Mouse (Mus musculus): ENCODE measurements around the gene Gm20431. TPM values are rescaled to one million over a fixed set of nuclear protein-coding genes. Genes with fewer than 3 reads are reported as not detected.

Gene Gm20431
- polyA plus RNA-seq, 1 experiment from 2014 or later, result 8.6 TPM

- peaks cover 21% of the 10 kb centered on the region for H3K4me1 ChIP-seq (replicated peaks)
- H3K4me3 ChIP-seq, result no peak overlapping the region
- peaks cover 46% of the 10 kb centered on the region for H3K27me3 ChIP-seq
- no peak overlapping the region for H3K9ac ChIP-seq
- no peak overlapping the region for H3K4me2 ChIP-seq
- WGBS, result 53% methylated on average over 11 of the region's 11 CpGs
- H3K36me3 ChIP-seq, result no peaks in the 10 kb centered on the region
- no peaks in the 10 kb centered on the region for H3K9me3 ChIP-seq
- ATAC-seq (ENCODE audit: low FRiP score, low read depth), result no peak
- H3K27ac ChIP-seq (replicated peaks), result no peak overlapping the region
These were observed 26.4 kb upstream of the Gm20431 start for GRCm38 (mm10) chr2:167687651-167688101.

DNA sequence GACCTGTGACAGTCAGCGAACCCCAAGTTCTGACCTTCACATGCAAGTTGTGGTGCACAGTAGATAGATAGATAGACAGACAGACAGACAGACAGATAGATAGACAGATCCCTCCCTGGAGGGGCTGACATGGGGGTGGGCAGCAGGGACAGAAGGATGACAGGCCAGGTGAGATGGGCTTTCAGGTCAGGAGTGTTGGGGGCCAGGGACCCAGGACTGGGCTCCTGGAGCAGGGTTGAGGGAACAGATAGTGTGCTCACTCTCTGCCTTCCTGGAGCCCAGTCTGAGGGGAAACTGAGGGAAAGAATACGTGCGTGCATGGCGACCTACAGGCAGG is 25.9 kb upstream of the Gm20431 start:
- H3K27me3 ChIP-seq, result peaks cover 46% of the 10 kb centered on the region
- no peak overlapping the region for H3K27ac ChIP-seq (replicated peaks)
- no peak overlapping the region for H3K4me3 ChIP-seq
- ATAC-seq (ENCODE audit: low FRiP score, low read depth), result no peak
- WGBS, result 93% methylated on average over 4 of the region's 4 CpGs
- H3K4me1 ChIP-seq (replicated peaks), result peaks cover 21% of the 10 kb centered on the region
- H3K36me3 ChIP-seq, result no peaks in the 10 kb centered on the region
- H3K9me3 ChIP-seq, result no peaks in the 10 kb centered on the region
- H3K9ac ChIP-seq, result no peak overlapping the region
- no peak overlapping the region for H3K4me2 ChIP-seq

- H3K27me3 ChIP-seq, result peaks cover 41% of the 10 kb centered on the region
- H3K9ac ChIP-seq, result no peak overlapping the region
- H3K4me3 ChIP-seq, result no peak overlapping the region
- no peaks in the 10 kb centered on the region for H3K9me3 ChIP-seq
- H3K4me1 ChIP-seq (replicated peaks), result peaks cover 21% of the 10 kb centered on the region
- no peak overlapping the region for H3K4me2 ChIP-seq
- H3K27ac ChIP-seq (replicated peaks), result no peak overlapping the region
- WGBS, result 78% methylated on average over 16 of the region's 16 CpGs
- ATAC-seq (ENCODE audit: low FRiP score, low read depth), result no peak
- H3K36me3 ChIP-seq, result no peaks in the 10 kb centered on the region
These were observed 25.3 kb upstream of the Gm20431 start for GRCm38 (mm10) chr2:167686382-167687249.

- H3K27me3 ChIP-seq, result peaks cover 33% of the 10 kb centered on the region
- 86% methylated on average over 3 of the region's 3 CpGs for WGBS
These were observed 24.6 kb upstream of the Gm20431 start for GRCm38 (mm10) chr2:167685865-167686264.

DNA sequence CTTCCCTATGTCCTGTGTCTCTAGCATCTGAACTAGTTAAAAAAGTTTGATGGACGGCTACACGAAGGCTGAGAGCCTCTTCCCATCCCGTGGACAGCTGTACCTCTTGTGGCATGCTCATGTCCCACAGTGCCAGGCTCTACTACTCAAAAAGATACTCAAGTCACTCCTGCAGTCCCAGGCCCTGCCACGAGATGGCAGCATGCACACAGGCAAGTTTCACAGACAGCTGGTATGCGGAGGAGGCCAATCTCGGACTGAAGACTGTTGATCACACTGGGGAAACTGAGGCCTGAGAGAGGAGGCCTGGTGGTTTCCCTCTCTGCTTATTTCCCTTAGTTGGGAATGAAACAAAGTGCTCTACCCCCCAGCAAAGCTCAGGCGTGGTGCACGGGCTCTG is 23.8 kb upstream of the Gm20431 start:
- ATAC-seq (ENCODE audit: low FRiP score, low read depth), result peak; percentile 40; the same call in 1 of the 2 replicates
- Histone ChIP-seq H3K4me3 (no peak overlapping the region), H3K4me2 (no peak overlapping the region), H3K27ac (replicated peaks) (no peak overlapping the region), H3K4me1 (replicated peaks) (peaks cover 17% of the 10 kb centered on the region), H3K27me3 (peaks cover 27% of the 10 kb centered on the region), H3K9ac (no peak overlapping the region), H3K9me3 (no peaks in the 10 kb centered on the region), H3K36me3 (no peaks in the 10 kb centered on the region)
- 7% methylated on average over 8 of the region's 8 CpGs for whole genome bisulfite sequencing

More at GRCm38 (mm10) chr2:167685865-167686264, 24.6 kb upstream of the Gm20431 start:
- Histone ChIP-seq H3K9ac (no peak overlapping the region), H3K4me3 (no peak overlapping the region), H3K36me3 (no peaks in the 10 kb centered on the region), H3K9me3 (no peaks in the 10 kb centered on the region), H3K4me2 (no peak overlapping the region), H3K4me1 (replicated peaks) (peaks cover 21% of the 10 kb centered on the region), H3K27ac (replicated peaks) (no peak overlapping the region)
- ATAC-seq (ENCODE audit: low FRiP score, low read depth), result no peak

DNA sequence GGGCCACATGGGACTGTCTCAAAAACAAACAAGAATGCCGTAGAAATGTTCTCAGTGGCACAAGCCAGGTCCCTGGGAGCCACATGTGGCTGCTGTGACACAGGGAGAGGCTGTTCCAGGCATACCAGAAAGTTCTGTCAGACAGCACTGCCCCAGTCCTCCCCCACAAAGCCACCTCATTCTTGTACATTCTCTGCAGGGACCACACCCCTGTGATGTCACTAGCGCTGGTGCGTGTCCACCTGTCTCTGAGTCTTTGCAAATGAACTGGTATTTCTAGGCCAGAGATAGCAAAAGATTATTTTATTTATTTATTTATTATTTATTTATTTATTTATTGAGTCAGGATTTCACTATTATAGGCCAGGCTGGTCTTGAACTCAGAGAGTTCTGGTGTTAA is 22.4 kb upstream of the Gm20431 start:
- ATAC-seq (ENCODE audit: low FRiP score, low read depth), result no peak
- 83% methylated on average over 3 of the region's 3 CpGs for WGBS
- Histone ChIP-seq H3K36me3 (no peaks in the 10 kb centered on the region), H3K27ac (replicated peaks) (no peak overlapping the region), H3K4me1 (replicated peaks) (peaks cover 8% of the 10 kb centered on the region), H3K4me2 (no peak overlapping the region), H3K9me3 (no peaks in the 10 kb centered on the region), H3K9ac (no peak overlapping the region), H3K4me3 (no peak overlapping the region), H3K27me3 (peaks cover 24% of the 10 kb centered on the region; the same call in 1 of the 2 replicates)

DNA sequence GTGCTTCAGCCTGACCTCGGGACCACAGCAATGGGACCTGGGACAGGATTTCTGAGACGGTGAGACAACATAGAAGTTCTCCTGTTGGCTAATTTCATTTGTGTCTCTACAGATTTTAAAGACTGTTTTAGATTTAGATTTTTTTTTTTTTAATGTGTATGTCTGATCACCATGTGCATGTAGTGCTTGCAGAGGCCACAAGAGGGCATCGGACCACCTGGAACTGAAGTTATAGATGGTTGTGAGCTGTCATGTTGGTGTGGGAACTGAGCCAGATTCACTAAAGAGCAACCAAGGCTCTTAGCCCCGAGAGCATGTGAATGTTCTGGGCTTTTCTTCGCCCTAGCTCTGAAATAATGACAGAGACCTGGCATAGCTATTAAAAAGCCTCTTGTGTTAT is 19.4 kb upstream of the Gm20431 start:
- no peaks in the 10 kb centered on the region for H3K9me3 ChIP-seq
- 0 out of 2 replicates have a peak, but pooled peaks cover 2% of the 10 kb centered on the region for H3K4me1 ChIP-seq (replicated peaks)
- H3K27me3 ChIP-seq, result 0 out of 2 replicates have a peak, but pooled peaks cover 5% of the 10 kb centered on the region
- H3K4me3 ChIP-seq, result no peak overlapping the region
- H3K27ac ChIP-seq (replicated peaks), result no peak overlapping the region
- 55% methylated on average over 5 of the region's 5 CpGs for WGBS
- no peak for ATAC-seq (ENCODE audit: low FRiP score, low read depth)
- H3K4me2 ChIP-seq, result no peak overlapping the region
- no peaks in the 10 kb centered on the region for H3K36me3 ChIP-seq
- H3K9ac ChIP-seq, result no peak overlapping the region

DNA sequence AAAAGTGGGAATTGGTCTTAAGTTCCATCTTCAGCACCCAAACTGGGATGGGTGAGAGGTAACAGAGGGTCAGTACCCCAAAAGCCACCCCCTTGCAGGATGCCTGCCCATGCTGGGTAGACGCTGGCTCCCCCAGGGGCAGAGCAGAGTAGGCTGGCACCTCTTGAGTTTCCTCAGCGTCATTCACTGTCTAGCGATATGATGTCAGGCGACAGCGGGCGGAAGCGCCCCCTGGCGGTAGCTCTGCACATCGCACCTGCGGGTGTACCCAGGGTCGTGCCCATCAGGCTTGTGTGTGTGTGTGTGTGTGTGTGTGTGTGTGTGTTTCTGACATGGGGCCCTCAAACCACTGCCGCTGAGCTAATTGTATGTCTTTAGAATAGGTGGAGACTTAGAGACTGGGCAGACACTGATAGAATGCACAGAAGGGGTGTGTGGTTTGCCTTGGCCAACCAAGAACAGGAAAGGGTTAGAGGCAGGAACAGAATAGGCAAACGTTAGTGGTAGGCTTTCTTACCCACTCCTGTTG is 18.7 kb upstream of the Gm20431 start:
- H3K36me3 ChIP-seq, result no peaks in the 10 kb centered on the region
- no peak overlapping the region for H3K27ac ChIP-seq (replicated peaks)
- peak; percentile 61; the same call in 1 of the 2 replicates for ATAC-seq (ENCODE audit: low FRiP score, low read depth)
- H3K9me3 ChIP-seq, result no peaks in the 10 kb centered on the region
- WGBS, result 3% methylated on average over 13 of the region's 13 CpGs
- 0 out of 2 replicates have a peak, but pooled peaks cover 5% of the 10 kb centered on the region for H3K27me3 ChIP-seq
- no peak overlapping the region for H3K4me3 ChIP-seq
- no peak overlapping the region for H3K9ac ChIP-seq
- 0 out of 2 replicates have a peak, but pooled peaks cover 2% of the 10 kb centered on the region for H3K4me1 ChIP-seq (replicated peaks)
- H3K4me2 ChIP-seq, result no peak overlapping the region

DNA sequence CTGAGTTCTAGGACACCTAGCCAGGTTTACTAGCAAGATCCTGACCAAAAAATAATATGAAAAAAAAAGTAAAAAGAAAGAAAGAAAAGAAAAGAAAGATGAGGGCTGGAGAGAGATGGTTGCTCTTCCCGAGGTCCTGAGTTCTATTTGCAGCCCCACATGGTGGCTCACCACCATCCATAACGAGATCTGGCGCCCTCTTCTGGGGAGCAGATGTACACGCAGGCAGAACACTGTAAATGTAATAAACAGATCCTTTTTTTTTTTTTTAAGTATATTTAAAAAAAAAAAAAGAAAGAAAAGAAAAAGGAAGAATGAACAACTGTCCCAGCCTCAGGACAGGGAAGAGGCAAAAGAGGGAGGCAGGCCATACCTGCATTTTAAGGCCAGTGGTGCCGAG is 17.3 kb upstream of the Gm20431 start:
- H3K9ac ChIP-seq, result no peak overlapping the region
- 0 out of 2 replicates have a peak, but pooled peaks cover 2% of the 10 kb centered on the region for H3K4me1 ChIP-seq (replicated peaks)
- no peaks in the 10 kb centered on the region for H3K27me3 ChIP-seq
- no peak overlapping the region for H3K4me2 ChIP-seq
- H3K9me3 ChIP-seq, result no peaks in the 10 kb centered on the region
- no peaks in the 10 kb centered on the region for H3K36me3 ChIP-seq
- H3K27ac ChIP-seq (replicated peaks), result no peak overlapping the region
- no peak for ATAC-seq (ENCODE audit: low FRiP score, low read depth)
- 49% methylated on average over 5 of the region's 5 CpGs for WGBS
- no peak overlapping the region for H3K4me3 ChIP-seq

DNA sequence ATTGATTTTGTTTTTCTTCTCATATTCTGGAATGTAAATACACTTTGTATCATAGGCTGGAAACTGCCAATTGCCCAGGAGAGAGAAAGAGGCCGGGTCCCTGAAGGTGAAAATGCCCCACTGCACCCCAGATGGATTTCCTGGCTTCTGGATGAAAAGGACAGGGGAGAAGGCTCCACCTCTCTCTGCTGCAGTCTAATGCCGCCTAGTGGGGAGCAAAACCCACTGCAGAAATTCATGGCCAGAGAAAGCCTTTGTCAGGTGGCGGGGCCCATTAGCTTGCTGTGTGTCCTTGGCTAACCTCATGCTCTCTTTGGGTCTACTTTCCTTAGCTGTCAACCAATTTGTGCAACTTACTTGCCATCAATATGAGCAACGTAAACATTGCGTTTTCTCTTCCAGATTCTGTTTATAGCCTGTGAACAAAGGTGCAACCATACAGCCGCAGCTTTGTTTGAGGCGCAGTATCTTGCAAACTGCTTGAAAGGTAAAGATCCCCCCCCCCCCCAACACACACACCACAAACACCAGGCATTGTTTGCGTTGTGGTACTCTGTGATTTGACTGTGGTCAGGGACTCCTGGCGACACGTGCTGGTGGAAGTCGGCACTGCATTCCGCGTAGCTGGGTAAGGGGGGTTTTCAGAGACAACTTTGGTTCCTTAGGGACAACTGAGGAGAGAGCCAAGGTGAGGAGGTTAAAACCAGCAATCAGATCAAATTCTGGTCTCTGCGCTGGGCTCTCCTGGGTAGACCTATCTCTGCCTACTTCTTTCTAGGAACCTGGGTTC is 14.0 kb upstream of the Gm20431 start:
- Histone ChIP-seq H3K9me3 (no peaks in the 10 kb centered on the region), H3K36me3 (no peaks in the 10 kb centered on the region), H3K27ac (replicated peaks) (no peak overlapping the region), H3K4me1 (replicated peaks) (peaks cover 7% of the 10 kb centered on the region), H3K4me2 (no peak overlapping the region), H3K4me3 (no peak overlapping the region), H3K27me3 (no peaks in the 10 kb centered on the region), H3K9ac (no peak overlapping the region)
- ATAC-seq (ENCODE audit: low FRiP score, low read depth), result no peak
- WGBS, result 41% methylated on average over 14 of the region's 14 CpGs

DNA sequence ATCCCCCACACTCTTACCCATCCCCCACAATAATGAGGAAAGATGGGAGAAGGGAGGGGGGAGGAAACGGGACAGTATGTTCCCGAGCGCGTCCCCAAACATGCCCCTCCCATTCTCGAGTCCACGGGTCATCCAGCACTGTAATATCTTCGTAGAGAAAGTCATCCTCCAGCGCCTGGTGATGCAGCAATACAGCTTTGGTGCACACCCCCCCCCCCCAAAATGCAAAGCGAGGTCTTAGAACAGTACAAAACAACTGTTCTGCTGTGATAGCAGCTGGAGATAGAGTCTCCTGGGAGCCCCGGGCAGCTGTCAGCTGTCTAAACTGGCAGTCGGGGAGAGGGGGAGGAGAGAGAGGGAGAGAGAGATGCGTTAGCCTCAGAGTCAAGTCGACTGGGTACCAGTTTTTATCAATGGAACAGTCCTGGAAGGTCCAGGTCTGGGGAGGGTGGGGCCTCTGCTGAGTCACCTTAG is 11.0 kb upstream of the Gm20431 start:
- Histone ChIP-seq H3K36me3 (no peaks in the 10 kb centered on the region), H3K9me3 (no peaks in the 10 kb centered on the region), H3K4me1 (replicated peaks) (peaks cover 4% of the 10 kb centered on the region), H3K27ac (replicated peaks) (no peak overlapping the region), H3K9ac (no peak overlapping the region), H3K4me3 (no peak overlapping the region), H3K4me2 (peak overlapping the region; percentile 32; the same call in 1 of the 2 replicates), H3K27me3 (no peaks in the 10 kb centered on the region)
- 0 out of 2 replicates have a peak, but pooled peaks have one; percentile 48 for ATAC-seq (ENCODE audit: low FRiP score, low read depth)
- WGBS, result 18% methylated on average over 13 of the region's 13 CpGs
